ENCODE assay signal across 8 mouse cellular contexts in genomic region chr6:122309446-122309960, GRCm38 (mm10). TPM values are rescaled to one million over a fixed set of nuclear protein-coding genes. Genes with fewer than 3 reads are reported as not detected.
DNase-seq lines count a peak whose midpoint lies in the region; ATAC-seq and TF ChIP-seq lines count a peak whose summit lies in the region.

No protein-coding gene starts in this region.

- H3K36me3 ChIP-seq in embryonic facial prominence, embryonic 14.5 days (ENCODE audit: control insufficient read depth, insufficient read depth, low read length) = peaks cover 16% of the 10 kb centered on the region
- peaks cover 27% of the 10 kb centered on the region for H3K36me3 ChIP-seq in limb, embryonic 10.5 days
- peaks cover 13% of the 10 kb centered on the region; the same call in 1 of the 2 replicates for H3K36me3 ChIP-seq in neural tube, embryonic 14.5 days (ENCODE audit: control insufficient read depth, insufficient read depth, low read length)

- H3K9ac ChIP-seq in embryonic facial prominence, embryonic 14.5 days (ENCODE audit: low read depth, low read length) = peak overlapping the region; percentile 87
- peak overlapping the region; percentile 77 for H3K9ac ChIP-seq in neural tube, embryonic 14.5 days (replicated peaks; ENCODE audit: low read depth, low read length)

- H3K27me3 ChIP-seq in embryonic facial prominence, embryonic 14.5 days (replicated peaks; ENCODE audit: control insufficient read depth, insufficient read depth, low read length) = no peaks in the 10 kb centered on the region
- no peaks in the 10 kb centered on the region for H3K27me3 ChIP-seq in limb, embryonic 10.5 days (ENCODE audit: low read depth, poor library complexity, severe bottlenecking)
- H3K27me3 ChIP-seq in neural tube, embryonic 14.5 days (ENCODE audit: control insufficient read depth, insufficient read depth, low read length) = no peaks in the 10 kb centered on the region

- ATAC-seq in embryonic facial prominence, embryonic 14.5 days (ENCODE audit: low read depth) = no peak
- no peak for ATAC-seq in neural tube, embryonic 14.5 days (ENCODE audit: low read depth)
- no peak for ATAC-seq in monocyte, adult 5-6 weeks (replicated peaks; ENCODE audit: insufficient number of reproducible peaks, low FRiP score, low TSS enrichment, poor library complexity, severe bottlenecking)

- H3K27ac ChIP-seq in left cerebral cortex, adult 2 months = no peak overlapping the region; the same call in 1 of the 2 replicates
- peak overlapping the region; percentile 78 for H3K27ac ChIP-seq in embryonic facial prominence, embryonic 14.5 days (replicated peaks; ENCODE audit: low read depth, low read length)
- H3K27ac ChIP-seq in limb, embryonic 10.5 days = peak overlapping the region; percentile 84
- H3K27ac ChIP-seq in neural tube, embryonic 14.5 days (ENCODE audit: low read depth, low read length) = no peak overlapping the region

- no peak for DNase-seq in left cerebral cortex, adult 2 months (ENCODE audit: extremely low spot score in 1 of 2, low spot score in 2 of 2)
- no peak for DNase-seq in left cerebral cortex, postnatal 4 days
- DNase-seq in embryonic facial prominence, embryonic 14.5 days (ENCODE audit: low spot score) = no peak
- no peak for DNase-seq in limb, embryonic 10.5 days (ENCODE audit: low spot score)
- no peak for DNase-seq in natural killer cell, adult 2 months (ENCODE audit: low spot score in 2 of 2)
- DNase-seq in right cerebral cortex, postnatal 10 days (ENCODE audit: low spot score in 2 of 2) = no peak

- H3K9me3 ChIP-seq in embryonic facial prominence, embryonic 14.5 days (ENCODE audit: control insufficient read depth, low read length) = no peaks in the 10 kb centered on the region
- no peaks in the 10 kb centered on the region for H3K9me3 ChIP-seq in limb, embryonic 10.5 days (replicated peaks)
- no peaks in the 10 kb centered on the region for H3K9me3 ChIP-seq in neural tube, embryonic 14.5 days (ENCODE audit: control insufficient read depth, low read length)

- 6% methylated on average over 11 of the region's 11 CpGs for WGBS in embryonic facial prominence, embryonic 14.5 days
- WGBS in limb, embryonic 10.5 days = 19% methylated on average over 11 of the region's 11 CpGs
- 11% methylated on average over 11 of the region's 11 CpGs for WGBS in neural tube, embryonic 14.5 days

- intact Hi-C loops in left cerebral cortex, adult 2 months (cut with DNase I) = loop anchor here (10.0 kb wide), 2 partner anchors 205 to 1035 kb away; no protein-coding TSS in a partner anchor
- intact Hi-C loops in left cerebral cortex, postnatal 4 days (cut with DNase I) = loop anchor here (10.0 kb wide), 1 partner anchor 745 kb away; no protein-coding TSS in a partner anchor

- peak overlapping the region; percentile 93 for H3K4me3 ChIP-seq in left cerebral cortex, adult 2 months
- peak overlapping the region; percentile 76 for H3K4me3 ChIP-seq in embryonic facial prominence, embryonic 14.5 days (ENCODE audit: low read depth, low read length)
- H3K4me3 ChIP-seq in limb, embryonic 10.5 days = peak overlapping the region; percentile 81
- H3K4me3 ChIP-seq in neural tube, embryonic 14.5 days (ENCODE audit: low read depth, low read length) = peak overlapping the region; percentile 82

- peaks cover 10% of the 10 kb centered on the region for H3K4me1 ChIP-seq in embryonic facial prominence, embryonic 14.5 days (ENCODE audit: control insufficient read depth, insufficient read depth, low read length)
- peaks cover 16% of the 10 kb centered on the region for H3K4me1 ChIP-seq in limb, embryonic 10.5 days
- peaks cover 16% of the 10 kb centered on the region for H3K4me1 ChIP-seq in neural tube, embryonic 14.5 days (ENCODE audit: control insufficient read depth, insufficient read depth, low read length)

- H3K4me2 ChIP-seq in embryonic facial prominence, embryonic 14.5 days (ENCODE audit: low read depth, low read length) = peak overlapping the region; percentile 70
- peak overlapping the region; percentile 82 for H3K4me2 ChIP-seq in neural tube, embryonic 14.5 days (ENCODE audit: low read depth, low read length)

- no peak for TF ChIP-seq CTCF in left cerebral cortex, adult 2 months (IDR thresholded peaks at IDR 0.05)

RNA-seq across cellular contexts. Expression of gene M6pr, which starts 1.0 kb away (rescaled TPM):
- 10 to 100 TPM; 69.5 TPM for total RNA-seq in left cerebral cortex, adult 2 months (2021)
- 10 to 100 TPM; 35.2 to 38.2 TPM for total RNA-seq in left cerebral cortex, postnatal 4 days (2021)
- polyA plus RNA-seq in embryonic facial prominence, embryonic 14.5 days (2014; fragmentation: Nextera tagmentation; extraction: Ambion mirVana) = 86.8 and 87.9 TPM in 2 replicates
- 85.7 and 97.8 TPM in 2 replicates for polyA plus RNA-seq in limb, embryonic 10.5 days (2016; fragmentation: Nextera tagmentation; extraction: Ambion mirVana)
- 46.1 and 62.0 TPM in 2 replicates for polyA plus RNA-seq in neural tube, embryonic 14.5 days (2014; fragmentation: Nextera tagmentation; extraction: Ambion mirVana)
- 361 to 422 TPM (median 372 TPM) in 3 replicates for total RNA-seq in monocyte, adult 5-6 weeks (2017)

RNA-seq across cellular contexts. Expression of gene Klrg1, which starts 26.8 kb away (rescaled TPM):
- total RNA-seq in left cerebral cortex, adult 2 months (2021) = not detected
- under 1 TPM in 1 of 2 experiments, not detected in 1; 0.66 TPM for total RNA-seq in left cerebral cortex, postnatal 4 days (2021)
- 0.14 and 0.19 TPM in 2 replicates for polyA plus RNA-seq in embryonic facial prominence, embryonic 14.5 days (2014; fragmentation: Nextera tagmentation; extraction: Ambion mirVana)
- polyA plus RNA-seq in limb, embryonic 10.5 days (2016; fragmentation: Nextera tagmentation; extraction: Ambion mirVana) = 0.20 TPM in 1 of 2 replicates, not detected in the other
- 0.81 and 1.3 TPM in 2 replicates for polyA plus RNA-seq in neural tube, embryonic 14.5 days (2014; fragmentation: Nextera tagmentation; extraction: Ambion mirVana)
- 101 to 234 TPM (median 111 TPM) in 3 replicates for total RNA-seq in monocyte, adult 5-6 weeks (2017)

RNA-seq across cellular contexts. Expression of gene Phc1, which starts 30.9 kb away (rescaled TPM):
- 10 to 100 TPM; 57.9 to 64.0 TPM for total RNA-seq in left cerebral cortex, adult 2 months (2021)
- total RNA-seq in left cerebral cortex, postnatal 4 days (2021) = 100 to 1,000 TPM; 107 to 111 TPM
- polyA plus RNA-seq in embryonic facial prominence, embryonic 14.5 days (2014; fragmentation: Nextera tagmentation; extraction: Ambion mirVana) = 20.8 and 21.0 TPM in 2 replicates
- polyA plus RNA-seq in limb, embryonic 10.5 days (2016; fragmentation: Nextera tagmentation; extraction: Ambion mirVana) = 33.6 and 37.4 TPM in 2 replicates
- polyA plus RNA-seq in neural tube, embryonic 14.5 days (2014; fragmentation: Nextera tagmentation; extraction: Ambion mirVana) = 40.8 and 41.9 TPM in 2 replicates
- 4.1 to 7.6 TPM (median 6.6 TPM) in 3 replicates for total RNA-seq in monocyte, adult 5-6 weeks (2017)

Comparison
In these comparisons a context has a peak if more than half of its experiments do, and no peak if none do; other contexts are left out.
1. H3K27ac ChIP-seq: peak in embryonic facial prominence, embryonic 14.5 days (single experiment) and limb, embryonic 10.5 days (single experiment); none in left cerebral cortex, adult 2 months (single experiment) and neural tube, embryonic 14.5 days (single experiment).
2. RNA of gene Klrg1, which starts 26.8 kb away (total RNA-seq): 101 to 234 TPM in monocyte, adult 5-6 weeks; 0.66 TPM in left cerebral cortex, postnatal 4 days and not detected in left cerebral cortex, adult 2 months; every median in the first group is over 10 times any median in the second.
3. Peak in every context shown above with its lines, with median percentiles within 50 percentile points of each other: H3K4me3 ChIP-seq.